Comparison of ENCODE assay signal across 8 mouse cellular contexts in the genomic region with DNA sequence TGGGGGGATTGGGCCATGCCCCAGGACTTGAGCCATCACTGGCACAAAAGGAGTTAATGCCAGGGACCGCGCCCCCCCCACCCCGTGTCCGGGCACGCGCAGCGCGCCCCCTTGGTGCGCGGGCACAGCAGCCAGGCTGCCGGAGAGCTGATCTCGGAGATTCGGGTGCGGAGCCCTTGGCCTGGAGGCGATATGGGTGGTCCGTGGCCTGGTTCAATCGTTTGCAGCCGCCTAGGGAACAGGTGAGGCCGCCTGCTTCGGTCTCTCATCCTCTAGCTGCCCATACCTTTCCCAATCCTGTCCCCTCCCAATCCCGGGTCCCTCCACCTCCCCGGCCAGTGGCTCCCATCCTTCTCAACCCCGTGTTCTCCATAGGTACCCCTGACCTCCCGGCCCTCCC. TPM values are rescaled to one million over a fixed set of nuclear protein-coding genes. Genes with fewer than 3 reads are reported as not detected.
A peak's percentile ranks its signal among the peaks of the same experiment; 100 is the strongest.
DNase-seq lines count a peak whose midpoint lies in the region; ATAC-seq lines count a peak whose summit lies in the region.

A gene (plus strand): TSS at position 114 of the 400 bp plus-strand sequence.

- no peak within 1 kb of the TSS for H3K27ac ChIP-seq in kidney, embryonic 16.5 days (ENCODE audit: low read length)
- H3K27ac ChIP-seq in forebrain, embryonic 11.5 days (ENCODE audit: low read depth, low read length), result peak within 1 kb of the TSS; percentile 53
- peak within 1 kb of the TSS; percentile 83 for H3K27ac ChIP-seq in midbrain, embryonic 13.5 days

- ATAC-seq in kidney, embryonic 16.5 days (ENCODE audit: low FRiP score, low TSS enrichment), result peak; percentile 19; the same call in 1 of the 2 replicates
- peak; percentile 31; the same call in 1 of the 2 replicates for ATAC-seq in forebrain, embryonic 11.5 days (replicated peaks; ENCODE audit: low FRiP score)
- ATAC-seq in midbrain, embryonic 13.5 days, result peak; percentile 35
- no peak for ATAC-seq in megakaryocyte, adult 5-6 weeks (ENCODE audit: poor library complexity, severe bottlenecking)

- H3K4me2 ChIP-seq in kidney, embryonic 16.5 days (replicated peaks; ENCODE audit: low read depth, low read length), result peak within 1 kb of the TSS; percentile 55
- H3K4me2 ChIP-seq in forebrain, embryonic 11.5 days (ENCODE audit: low read depth, low read length, severe bottlenecking), result peak within 1 kb of the TSS; percentile 51
- peak within 1 kb of the TSS; percentile 59 for H3K4me2 ChIP-seq in midbrain, embryonic 13.5 days (replicated peaks)

- peaks cover 8% of the 10 kb centered on the region; the same call in 1 of the 2 replicates for H3K36me3 ChIP-seq in kidney, embryonic 16.5 days (ENCODE audit: insufficient read depth, low read length)
- H3K36me3 ChIP-seq in forebrain, embryonic 11.5 days (ENCODE audit: control insufficient read depth, insufficient read depth, low read length), result no peaks in the 10 kb centered on the region
- peaks cover 27% of the 10 kb centered on the region for H3K36me3 ChIP-seq in midbrain, embryonic 13.5 days

- H3K27me3 ChIP-seq in kidney, embryonic 16.5 days (ENCODE audit: insufficient read depth, low read length), result peaks cover 5% of the 10 kb centered on the region; the same call in 1 of the 2 replicates
- H3K27me3 ChIP-seq in forebrain, embryonic 11.5 days (ENCODE audit: control insufficient read depth, insufficient read depth, low read length), result no peaks in the 10 kb centered on the region; the same call in 1 of the 2 replicates
- no peaks in the 10 kb centered on the region for H3K27me3 ChIP-seq in midbrain, embryonic 13.5 days

- WGBS in kidney, embryonic 16.5 days, result 21% methylated on average over 15 of the region's 24 CpGs
- WGBS in forebrain, embryonic 11.5 days, result 9% methylated on average over 19 of the region's 24 CpGs
- 16% methylated on average over 20 of the region's 24 CpGs for WGBS in midbrain, embryonic 13.5 days

- no peaks in the 10 kb centered on the region for H3K4me1 ChIP-seq in kidney, embryonic 16.5 days (ENCODE audit: insufficient read depth, low read length)
- H3K4me1 ChIP-seq in forebrain, embryonic 11.5 days (replicated peaks; ENCODE audit: control insufficient read depth, insufficient read depth, low read length), result peaks cover 10% of the 10 kb centered on the region
- H3K4me1 ChIP-seq in midbrain, embryonic 13.5 days (replicated peaks), result peaks cover 34% of the 10 kb centered on the region

- peak within 1 kb of the TSS; percentile 40 for H3K4me3 ChIP-seq in kidney, embryonic 16.5 days (ENCODE audit: low read length)
- peak within 1 kb of the TSS; percentile 38 for H3K4me3 ChIP-seq in forebrain, embryonic 11.5 days (ENCODE audit: low read depth, low read length)
- H3K4me3 ChIP-seq in midbrain, embryonic 13.5 days (replicated peaks), result peak within 1 kb of the TSS; percentile 56

- peak within 1 kb of the TSS; percentile 54 for H3K9ac ChIP-seq in kidney, embryonic 16.5 days (replicated peaks; ENCODE audit: low read length)
- peak within 1 kb of the TSS; percentile 57 for H3K9ac ChIP-seq in forebrain, embryonic 11.5 days (ENCODE audit: low read length)
- peak within 1 kb of the TSS; percentile 77 for H3K9ac ChIP-seq in midbrain, embryonic 13.5 days (replicated peaks)

- no peaks in the 10 kb centered on the region for H3K9me3 ChIP-seq in kidney, embryonic 16.5 days (ENCODE audit: low read length)
- H3K9me3 ChIP-seq in forebrain, embryonic 11.5 days (ENCODE audit: control insufficient read depth, low read length), result no peaks in the 10 kb centered on the region
- H3K9me3 ChIP-seq in midbrain, embryonic 13.5 days, result no peaks in the 10 kb centered on the region

- DNase-seq in kidney, postnatal 36 days, result no peak
- peak; percentile 59 for DNase-seq in brain, adult 2 months (ENCODE audit: low read depth, low spot score)
- DNase-seq in forebrain, embryonic 11.5 days (ENCODE audit: low spot score), result peak; percentile 69
- DNase-seq in left cerebral cortex, adult 18-20 months (ENCODE audit: low spot score in 2 of 2), result peak; percentile 39 to 42
- DNase-seq in gastrocnemius, postnatal 4 days (ENCODE audit: low spot score in 2 of 2), result no peak

RNA-seq across cellular contexts. Expression of the gene that starts here (rescaled TPM):
- polyA plus RNA-seq in kidney, embryonic 16.5 days (2015; fragmentation: Nextera tagmentation; extraction: Ambion mirVana), result 6.8 and 7.5 TPM in 2 replicates
- 28.1 and 32.1 TPM in 2 replicates for polyA plus RNA-seq in forebrain, embryonic 11.5 days (2014; fragmentation: Nextera tagmentation; extraction: Ambion mirVana)
- total RNA-seq in left cerebral cortex, adult 18-20 months (2021), result 100 to 1,000 TPM; 144 to 152 TPM
- 55.1 and 56.6 TPM in 2 replicates for polyA plus RNA-seq in midbrain, embryonic 13.5 days (2015; fragmentation: Nextera tagmentation; extraction: Ambion mirVana)
- 0.04 TPM in 1 of 2 replicates, not detected in the other for total RNA-seq in megakaryocyte, adult 5-6 weeks (2015)
- total RNA-seq in megakaryocyte, adult 5-6 weeks (2017), result not detected in 2 replicates
- 1 to 10 TPM; 2.1 to 2.2 TPM for total RNA-seq in gastrocnemius, postnatal 4 days (2021)

Comparison
In these comparisons a context has a peak if more than half of its experiments do, and no peak if none do; other contexts are left out.
1. RNA of the gene that starts here (total RNA-seq): 144 to 152 TPM in left cerebral cortex, adult 18-20 months; 2.1 to 2.2 TPM in gastrocnemius, postnatal 4 days and 0.04 TPM in megakaryocyte, adult 5-6 weeks; every median in the first group is over 10 times any median in the second.
2. DNase-seq: peak in brain, adult 2 months (single experiment), forebrain, embryonic 11.5 days (single experiment) and left cerebral cortex, adult 18-20 months (2 of 2); none in kidney, postnatal 36 days (0 of 2) and gastrocnemius, postnatal 4 days (0 of 2).
3. Peak in every context shown above with its lines, with median percentiles within 50 percentile points of each other: H3K4me2 ChIP-seq, H3K4me3 ChIP-seq and H3K9ac ChIP-seq.